Mouse (Mus musculus) right cerebral cortex, adult 18-20 months (tissue): ENCODE measurements around the gene Capn2.

ENCODE experiments used
- DNase-seq: peaks from one replicate; pipeline ENCODE4 v3.0.0; 2022; ENCODE audit warnings: mixed read lengths

Gene Capn2

DNA sequence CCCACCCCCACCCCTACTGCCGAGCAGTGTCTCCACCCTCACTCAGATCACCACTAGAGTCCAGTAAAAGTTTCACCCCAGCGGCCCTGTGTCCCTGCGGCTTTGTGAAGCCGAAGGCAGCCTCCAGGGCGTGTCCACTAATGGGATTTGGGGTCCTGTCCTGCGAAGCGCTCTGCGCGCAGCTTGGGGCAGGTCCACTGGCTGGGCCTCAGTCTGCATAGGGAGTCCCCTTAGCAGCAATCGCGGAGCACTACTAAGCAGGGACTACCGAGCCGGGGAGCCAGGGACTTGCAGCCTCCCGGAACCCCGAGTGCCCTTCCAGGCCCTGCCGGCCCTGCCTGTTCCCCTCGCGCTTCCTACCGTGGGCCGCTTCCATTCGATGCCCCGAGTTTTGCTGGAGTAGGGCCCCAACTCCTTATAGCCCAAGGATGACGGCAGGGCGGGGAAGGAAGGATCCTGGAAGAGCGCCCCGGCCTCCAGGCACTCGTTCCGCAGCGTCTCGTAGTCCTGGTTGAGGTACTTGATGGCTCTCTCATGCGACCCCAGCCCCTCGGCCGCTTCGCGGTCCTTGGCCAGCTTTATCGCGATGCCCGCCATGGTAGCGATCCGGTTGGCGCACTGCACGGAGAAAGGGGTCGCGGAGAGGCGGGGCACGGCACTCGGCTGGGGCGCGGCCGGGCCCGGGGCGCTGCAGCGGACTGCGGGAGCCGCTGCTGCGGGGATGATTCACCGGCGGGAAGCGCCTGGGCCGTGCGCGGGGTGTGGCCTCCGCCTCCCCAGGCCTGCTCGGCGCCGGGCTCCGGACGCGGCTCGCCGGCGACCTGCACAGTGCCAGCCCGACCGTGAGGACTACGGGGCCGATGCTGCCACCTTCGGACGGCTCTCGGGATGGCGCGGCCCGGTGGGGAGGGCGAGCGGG, at the start of gene Capn2:
TSS of gene Capn2 (minus strand) at position 851 of the 919 bp plus-strand sequence.
- DNase-seq: peak; percentile 81

DNA sequence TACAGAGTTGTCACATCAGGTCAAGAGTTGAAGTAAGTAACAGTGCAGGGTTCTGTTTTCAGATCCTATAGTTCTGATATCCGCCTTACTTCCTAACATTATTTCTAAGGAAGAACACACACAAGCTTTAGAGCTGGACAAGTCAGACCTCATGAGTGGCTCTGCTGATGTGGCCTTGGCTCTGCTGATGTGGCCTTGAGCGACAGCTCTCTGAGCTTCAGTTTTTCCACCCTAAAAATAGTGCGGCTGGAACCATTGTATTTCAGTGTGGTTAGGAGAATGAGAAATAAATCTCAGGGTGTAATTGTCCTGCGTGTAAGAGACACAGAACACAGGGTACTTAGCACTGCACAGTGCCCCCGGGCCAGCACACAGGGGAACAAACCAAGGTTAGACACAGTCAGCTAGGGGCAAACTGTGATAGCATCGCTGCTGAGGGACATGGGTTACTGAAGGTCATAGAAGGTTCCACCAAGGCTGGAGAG, 48.0 kb upstream of the Capn2 start:
- no peak for DNase-seq

DNA sequence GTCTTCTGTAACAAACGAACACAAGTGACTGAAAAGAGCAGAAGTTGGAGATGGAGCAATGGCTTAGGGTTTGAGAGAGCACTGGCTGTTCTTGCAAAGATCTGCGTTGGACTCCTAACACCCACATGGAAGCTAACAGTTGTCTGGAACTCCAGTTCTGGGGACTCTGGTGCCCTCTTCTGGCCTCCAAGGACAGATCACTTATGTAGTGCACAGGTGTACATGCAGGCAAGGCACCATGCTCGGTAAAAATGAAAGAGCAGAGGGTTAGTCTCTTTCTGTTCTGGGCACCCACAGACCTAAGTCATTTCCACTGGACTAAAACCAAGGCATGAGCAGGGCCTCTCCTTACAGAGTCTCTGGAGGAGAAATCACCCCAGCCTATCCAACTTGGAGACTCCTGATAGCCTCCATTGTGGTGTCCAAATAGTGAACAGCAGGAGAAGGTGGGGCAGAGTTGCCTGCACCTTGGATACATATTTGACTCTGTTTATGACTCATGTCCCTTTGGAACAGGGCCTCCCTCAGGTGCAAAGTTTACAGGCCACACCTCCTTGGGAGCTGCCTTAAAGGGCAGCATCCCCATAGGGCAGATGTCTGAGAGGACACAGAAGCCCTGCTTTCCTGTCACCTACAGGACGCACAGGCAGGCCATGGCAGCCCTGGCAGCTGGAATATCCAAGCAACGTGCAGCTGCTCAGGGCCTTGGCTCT, 47.2 kb upstream of the Capn2 start, which contains the start of gene Capn8:
TSS of gene Capn8 (plus strand) at position 600 of the 713 bp plus-strand sequence.
- DNase-seq: no peak

DNA sequence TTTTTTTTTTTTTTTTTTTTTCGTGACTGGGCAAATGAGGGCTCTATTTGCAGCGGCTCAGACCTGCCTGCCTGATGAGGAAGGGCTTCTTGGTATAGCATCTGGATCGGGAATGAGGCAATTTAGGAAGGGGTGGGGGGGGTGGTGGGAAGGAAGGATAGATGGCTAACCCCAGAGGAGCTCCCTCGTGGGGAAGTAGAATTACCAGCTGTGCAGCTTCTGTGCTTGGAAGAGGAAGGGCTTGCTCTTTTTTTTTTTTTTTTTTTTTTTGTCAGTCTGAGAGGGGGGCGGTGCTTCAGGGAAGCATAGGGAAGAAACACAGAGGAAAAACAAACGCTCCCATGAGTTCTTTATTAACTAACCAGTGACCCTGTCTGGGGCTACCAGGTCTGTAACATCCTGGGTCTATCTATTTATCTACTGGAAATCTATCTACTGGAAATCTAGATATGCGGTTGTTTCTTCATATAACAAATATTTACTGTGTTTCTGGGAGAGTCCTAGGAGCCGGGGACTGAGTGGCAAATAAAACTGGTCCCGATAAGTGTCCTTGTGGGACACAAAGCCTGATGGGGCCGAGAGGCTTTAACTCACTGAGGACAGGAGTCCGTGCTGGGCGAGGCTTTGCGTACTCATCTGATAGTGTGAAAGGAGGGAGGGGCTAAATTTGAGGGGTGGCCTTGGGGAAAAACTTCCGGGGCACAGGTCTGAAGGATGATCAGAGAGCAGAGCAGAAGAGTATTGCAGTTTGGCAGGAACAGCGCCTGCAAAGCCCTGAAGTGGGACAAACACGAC, 45.4 kb upstream of the Capn2 start:
- no peak for DNase-seq

DNA sequence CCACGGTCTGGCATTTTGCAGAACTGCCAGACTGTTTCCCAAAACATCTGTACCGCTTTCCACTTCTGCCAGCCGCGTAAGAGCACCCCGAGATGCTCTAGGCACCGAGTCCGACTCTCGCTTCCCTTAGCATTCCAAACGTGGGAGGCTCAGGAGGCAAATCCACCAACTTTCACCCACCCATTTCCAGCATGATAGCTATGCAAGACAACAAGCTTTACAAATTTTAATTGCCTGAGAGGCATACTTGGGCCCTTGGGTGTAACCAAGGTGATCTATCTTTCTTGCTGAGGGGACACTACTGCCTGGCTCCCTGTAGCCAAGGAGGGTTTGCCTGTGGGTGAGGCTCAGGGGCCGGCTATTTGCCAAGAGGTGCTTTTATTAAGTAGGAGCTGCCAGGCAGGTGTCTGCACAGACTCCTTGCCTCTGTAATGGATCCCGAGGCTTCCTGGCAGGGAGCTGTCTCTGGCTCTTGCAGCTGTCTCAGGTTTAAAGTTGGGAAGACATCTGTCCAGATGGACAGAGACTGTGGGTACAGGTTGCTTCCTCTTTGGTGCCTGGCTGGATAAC, 44.6 kb upstream of the Capn2 start:
- peak; percentile 10 for DNase-seq

DNA sequence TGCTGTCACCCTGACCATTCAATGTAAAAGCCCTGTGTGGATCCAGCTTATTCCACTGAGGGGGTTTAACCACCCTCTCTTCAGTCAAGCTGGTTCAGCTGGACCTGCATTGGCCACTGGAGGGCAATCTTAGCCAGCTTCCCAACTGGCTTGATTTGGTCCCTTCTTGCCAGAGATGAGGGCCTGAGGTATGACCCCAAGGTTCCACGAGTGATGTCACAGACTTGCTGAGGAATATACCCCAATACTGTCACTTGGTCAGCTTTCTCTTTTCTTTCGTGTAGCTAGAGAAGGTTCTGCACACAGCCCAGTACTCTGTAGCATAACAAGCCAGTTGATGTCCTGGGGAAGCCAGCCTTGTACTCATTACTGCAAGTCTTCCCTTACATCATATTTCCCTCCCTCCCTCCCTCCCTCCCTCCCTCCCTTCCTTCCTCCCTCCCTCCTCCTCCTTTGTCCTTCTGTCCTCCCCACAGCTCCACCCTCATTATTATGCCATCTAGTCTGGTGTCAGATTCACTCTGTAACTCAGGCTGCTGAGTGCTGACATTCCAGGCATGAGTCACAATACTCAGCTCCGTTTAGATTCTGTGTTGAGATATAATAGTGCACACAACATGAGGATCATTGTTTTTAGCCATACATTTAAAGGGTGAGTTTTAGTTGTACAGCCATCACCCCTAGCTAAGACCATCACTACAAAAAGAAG, 43.1 kb upstream of the Capn2 start:
- DNase-seq: peak; percentile 52

DNA sequence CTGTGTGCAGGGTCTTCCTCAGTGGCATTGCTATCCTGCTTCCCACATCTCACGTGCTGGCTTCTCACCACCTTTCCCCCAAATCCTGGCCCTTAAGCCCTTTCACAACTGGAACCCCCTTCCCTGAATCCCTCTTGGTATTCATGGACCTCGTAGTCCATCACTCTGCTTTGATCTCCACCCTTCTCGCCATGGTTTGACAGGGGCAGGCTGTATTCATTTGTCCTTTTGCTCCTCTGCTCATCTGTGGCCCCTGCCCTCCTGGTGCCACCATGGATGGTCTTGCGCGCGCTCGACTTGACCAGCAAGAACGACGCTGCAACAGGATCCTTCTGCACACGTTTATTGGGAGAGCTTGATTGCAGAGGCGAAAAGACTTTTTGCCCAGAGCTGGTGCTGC, 42.1 kb upstream of the Capn2 start:
- DNase-seq: no peak

DNA sequence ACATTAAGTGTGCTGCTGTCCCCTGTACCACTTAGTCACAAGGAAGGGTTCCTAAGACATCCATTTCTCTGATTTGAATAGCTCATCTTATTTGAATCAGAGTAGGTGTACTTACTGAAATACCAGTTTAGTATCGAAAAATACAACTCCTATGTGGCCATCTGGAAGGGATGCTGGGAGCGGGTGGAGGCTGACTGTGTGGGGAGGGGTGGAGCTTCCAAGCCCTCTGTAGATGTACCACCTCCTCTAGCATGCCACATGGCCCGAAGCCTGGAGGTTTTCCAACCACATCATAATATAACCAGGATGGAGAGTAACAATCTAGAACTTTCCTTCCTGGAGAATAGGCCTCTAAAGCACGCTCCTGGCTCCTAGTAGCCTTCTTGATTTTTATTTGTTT, 40.9 kb upstream of the Capn2 start:
- DNase-seq: peak; percentile 14

DNA sequence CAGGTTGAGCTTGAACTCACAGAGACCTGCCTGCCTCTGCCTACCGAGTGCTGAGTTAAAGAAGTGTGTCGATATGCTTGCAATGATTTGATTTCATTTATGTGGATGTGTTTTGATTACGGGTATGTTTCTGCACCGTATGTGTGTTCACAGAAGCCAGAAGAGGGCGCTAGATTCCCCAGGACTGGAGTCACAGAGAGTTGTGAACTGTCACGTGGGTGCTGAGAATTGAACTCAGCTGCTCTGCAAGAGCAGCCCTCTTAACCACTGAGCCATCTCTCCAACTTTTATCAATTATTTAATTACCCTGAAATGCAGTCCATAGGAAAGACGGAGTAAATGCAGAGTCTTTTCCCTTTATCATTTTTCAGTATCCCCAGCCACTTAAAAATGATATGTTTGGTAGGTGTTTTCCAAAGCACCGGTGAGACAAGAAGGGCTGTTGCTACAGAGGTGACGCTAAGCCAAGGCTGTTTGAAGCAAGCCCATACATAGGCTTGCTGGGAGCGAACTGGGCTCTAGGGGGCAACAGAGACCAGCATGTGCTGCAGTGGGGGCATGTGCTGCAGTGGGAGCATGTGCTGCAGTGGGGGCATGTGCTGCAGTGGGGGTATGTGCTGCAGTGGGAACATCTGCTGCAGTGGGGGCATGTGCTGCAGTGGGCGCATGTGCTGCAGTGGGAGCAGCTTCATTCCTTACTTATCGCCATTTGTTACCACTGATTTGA, 36.4 kb upstream of the Capn2 start:
- peak; percentile 57 for DNase-seq

DNA sequence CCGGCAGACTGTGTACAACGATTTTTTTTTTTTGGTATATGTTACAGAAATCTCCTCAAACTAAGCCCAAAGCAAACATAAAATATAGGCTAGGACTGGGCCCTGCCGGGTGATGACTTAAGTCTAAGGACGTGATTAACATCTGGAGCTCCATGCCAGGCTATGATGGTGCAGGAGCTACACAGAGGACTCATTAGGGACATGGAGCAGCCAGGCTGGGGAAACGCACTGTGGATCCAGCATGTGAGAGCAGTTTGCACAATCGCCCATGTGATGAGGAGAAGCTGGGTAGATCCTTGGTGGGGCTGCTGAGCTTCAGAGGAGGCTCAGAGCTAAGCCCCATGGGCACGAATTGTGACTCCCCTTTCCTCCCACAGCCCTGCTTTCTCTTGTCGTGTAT, 33.4 kb upstream of the Capn2 start:
- no peak for DNase-seq

DNA sequence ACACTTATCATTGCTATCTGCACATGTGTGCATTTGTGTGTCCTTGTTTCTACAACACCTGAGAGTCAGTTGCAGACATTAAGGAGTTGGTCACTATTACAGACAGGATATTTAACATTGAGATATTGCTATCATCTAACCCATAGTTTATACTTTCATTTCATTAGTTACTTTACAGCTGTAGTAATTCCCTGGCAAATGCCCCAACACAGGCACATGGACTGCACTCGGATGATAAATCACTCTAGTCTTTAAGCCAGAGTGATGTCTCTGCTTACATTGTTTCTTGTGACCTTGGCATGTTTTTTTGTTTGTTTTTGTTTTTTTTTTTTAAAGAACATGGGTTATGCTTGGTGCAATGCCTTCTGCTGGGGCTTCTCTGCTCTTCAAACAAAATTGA, 26.5 kb upstream of the Capn2 start:
- no peak for DNase-seq

DNA sequence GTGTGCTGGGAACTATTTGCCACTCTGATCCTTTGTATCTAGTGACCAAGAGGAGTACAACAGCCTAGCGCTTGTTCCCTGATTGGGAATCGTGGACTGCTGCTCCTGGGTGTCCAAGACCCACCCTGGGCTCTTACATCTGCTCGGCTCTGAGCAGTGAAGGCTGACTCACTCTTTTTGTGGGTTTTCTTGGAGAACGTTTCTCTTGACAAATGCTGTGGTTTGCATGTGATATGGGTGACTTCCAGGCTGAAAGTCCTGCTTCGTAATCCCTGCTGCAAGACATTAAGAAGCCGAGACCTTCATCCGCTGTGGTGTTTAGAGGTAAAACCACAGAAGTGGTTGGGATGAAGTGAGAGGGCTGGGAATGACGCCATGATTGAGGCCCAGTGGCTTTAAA, 25.7 kb upstream of the Capn2 start:
- DNase-seq: no peak

DNA sequence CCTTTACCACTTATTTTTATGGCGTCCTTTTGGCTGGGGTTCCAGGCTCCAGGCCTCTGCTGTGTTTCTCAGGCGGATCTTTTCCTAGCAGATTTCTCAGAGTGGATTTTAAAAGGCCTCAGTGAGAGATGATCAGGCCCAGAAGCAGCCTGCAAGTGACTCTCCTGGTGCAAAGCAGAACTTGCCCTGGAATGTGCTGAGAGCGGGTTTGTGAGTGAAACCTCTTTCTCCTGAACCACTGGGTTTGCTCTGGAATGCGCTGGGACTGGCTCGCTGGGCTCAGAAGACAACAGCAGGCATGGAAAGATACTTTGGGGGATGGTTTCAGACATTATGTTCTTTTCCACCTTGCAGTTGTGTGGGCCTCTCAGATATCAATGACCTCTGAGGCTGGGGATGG, 24.7 kb upstream of the Capn2 start:
- no peak for DNase-seq

DNA sequence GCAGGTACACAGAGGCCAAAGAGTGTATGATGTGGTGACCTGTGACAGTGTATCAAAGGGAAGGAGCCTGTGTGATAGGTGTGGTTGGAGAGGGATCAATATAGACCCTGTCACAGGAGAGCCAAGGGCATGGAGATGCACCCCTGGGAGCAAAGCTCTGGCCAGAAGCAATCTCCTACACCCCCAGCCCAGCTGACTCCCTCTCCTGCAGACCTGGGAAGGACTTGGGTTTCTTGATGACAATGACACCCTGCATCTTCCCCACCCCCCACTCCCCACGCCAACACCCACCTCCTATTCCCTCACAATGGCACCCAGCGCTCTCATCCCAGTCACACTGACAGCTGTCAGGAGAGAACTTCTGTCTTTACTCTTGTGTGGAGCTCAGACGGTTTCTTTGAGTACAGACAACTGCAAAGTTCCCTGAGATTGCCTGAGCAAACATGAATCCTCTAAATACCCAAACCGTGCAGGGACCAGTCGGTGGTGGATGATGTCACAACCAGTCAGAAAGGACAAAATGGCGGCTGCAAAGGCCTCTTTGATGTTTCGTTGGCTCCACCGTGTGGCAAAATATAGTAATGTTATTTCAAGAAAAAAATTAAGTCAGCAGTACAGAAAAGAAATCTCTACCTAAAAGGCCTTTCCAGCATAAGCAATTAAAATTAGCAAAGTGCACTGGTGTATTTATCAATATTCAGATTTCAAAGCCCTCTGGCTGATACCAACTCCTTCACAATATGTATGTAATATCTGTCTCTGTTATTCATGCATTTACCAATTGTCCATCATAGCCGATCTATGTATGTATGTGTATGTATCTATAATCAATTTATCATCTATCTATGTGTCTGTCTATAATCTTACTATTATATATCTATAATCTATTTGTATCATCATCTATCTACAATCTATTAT, 21.9 kb upstream of the Capn2 start:
- DNase-seq: peak; percentile 85

DNA sequence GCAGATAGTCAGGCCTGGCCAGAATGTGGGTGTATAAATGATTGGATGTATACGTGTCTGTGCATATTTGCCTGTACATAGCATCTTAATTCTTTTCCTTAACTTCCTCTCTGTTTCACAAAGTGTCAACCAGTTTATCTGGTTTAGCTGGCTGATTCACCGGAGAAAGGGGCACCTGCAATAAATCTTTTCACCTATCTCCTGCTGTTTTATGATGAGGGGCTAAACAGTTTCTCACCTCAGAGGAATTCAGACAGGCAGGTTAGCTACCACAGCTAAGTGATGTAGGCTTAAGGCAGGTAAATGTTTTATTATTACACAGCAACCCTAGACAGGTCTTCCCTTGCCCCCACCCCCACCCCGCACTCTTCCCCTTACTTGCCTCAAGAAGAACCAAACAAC, 17.7 kb upstream of the Capn2 start:
- DNase-seq: no peak

DNA sequence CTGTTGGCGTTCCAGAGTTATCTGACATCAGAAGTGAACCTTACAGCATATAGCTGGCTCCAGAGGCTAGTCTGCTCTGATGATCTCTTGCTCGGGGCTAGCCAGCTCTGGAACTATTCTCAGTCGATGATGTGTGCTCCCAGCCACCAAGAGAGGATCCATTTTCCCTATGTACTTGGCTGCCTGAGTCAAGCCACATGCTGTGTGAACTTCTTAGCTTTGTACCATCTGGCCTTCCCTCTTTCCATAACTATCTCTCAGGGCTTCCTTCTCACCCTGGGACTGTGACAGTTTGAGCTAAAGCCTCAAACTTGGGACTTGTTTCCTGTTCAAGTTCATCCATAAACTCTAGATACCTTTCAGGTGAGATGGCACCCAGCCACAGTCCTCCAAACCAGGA, 16.2 kb upstream of the Capn2 start:
- no peak for DNase-seq

DNA sequence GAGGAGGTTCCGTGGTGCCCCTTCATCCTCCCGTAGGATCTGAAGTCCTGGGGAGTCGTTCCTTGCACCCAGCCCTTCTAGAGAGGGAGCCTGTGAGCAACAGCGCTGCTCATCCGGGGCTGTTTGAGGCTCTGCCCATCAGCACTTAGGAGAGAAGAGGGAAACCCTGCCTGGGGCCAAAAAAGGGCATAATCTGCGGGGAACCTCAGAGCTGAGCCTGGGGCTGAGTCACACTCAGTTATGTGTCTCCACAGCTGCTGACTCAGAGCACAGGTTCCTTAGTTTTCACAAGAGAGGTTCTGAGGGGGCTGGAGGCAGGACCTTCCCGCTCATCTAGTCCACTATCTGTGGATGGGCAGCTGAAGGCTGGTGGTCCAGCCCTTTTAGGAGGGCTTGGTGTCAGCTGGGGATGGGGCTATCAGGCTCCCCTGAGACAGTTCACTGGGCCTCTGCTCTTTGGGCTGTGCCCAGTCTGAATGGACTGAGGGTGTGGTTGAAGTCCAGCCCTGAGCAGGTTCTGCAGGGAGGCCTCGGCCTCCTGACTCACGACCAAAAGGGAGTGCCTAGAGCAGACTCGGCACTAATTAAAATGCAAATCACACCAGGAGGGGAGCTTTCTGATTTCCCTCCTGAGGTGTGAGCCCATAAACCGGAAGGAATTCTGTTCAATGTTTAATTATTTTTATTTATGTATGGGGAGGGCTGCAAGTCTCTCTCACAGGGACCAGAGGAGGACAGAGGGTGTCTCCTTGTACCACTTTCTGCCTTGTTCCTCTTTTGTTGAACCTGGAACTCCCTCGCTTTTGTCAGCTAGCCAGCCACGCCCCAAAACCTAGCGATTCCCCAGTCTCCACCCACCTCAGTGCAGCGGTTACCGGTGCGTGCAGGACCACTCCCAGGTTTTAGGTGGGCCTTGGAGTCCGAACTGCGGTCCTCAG, 10.8 kb upstream of the Capn2 start:
- peak; percentile 26 for DNase-seq

DNA sequence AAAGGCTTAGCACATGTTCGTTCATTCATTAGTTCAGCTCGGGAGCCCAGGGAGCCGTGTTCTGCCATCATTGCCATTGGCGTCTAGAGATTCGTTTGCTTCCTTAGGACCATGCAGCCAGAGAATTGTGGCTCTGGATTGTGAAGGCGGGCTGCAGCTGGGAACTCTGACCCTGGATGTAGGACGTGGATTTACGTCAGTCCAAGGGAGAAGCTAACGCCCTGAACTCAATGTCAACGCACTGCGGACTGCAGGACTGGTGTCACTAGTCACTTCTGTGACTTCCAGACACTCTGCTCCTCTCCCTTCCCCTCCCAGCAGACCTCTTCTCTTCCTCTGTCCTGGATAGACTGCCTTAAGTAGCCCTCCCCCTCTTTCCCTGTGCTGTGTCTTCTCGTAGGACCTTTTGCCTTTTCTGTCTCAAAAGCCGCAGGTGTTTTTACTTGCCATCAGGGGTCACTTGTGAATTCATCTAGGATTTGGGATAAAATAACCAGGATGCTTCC, 9.9 kb upstream of the Capn2 start:
- no peak for DNase-seq

DNA sequence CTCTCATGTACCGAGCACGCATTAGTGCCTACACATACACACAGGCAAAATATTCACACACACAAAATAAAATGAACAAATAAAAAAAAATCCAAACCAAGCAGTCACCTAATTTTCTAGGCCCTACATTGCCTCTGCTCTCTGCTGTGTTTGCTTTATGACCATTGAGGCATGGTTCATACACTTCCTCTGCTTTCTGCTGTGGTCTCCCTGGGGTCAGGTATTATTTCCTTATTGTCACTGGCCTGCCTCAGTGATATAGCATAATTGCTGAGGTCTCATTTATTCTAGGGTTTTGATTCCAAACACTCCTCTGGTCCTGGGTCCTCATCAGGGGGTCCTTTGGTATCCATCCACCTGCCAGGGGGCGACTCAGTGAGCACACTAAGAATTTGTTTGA, 8.2 kb upstream of the Capn2 start:
- DNase-seq: no peak
